9 mouse cellular contexts compared by ENCODE assay signal in the genomic region with DNA sequence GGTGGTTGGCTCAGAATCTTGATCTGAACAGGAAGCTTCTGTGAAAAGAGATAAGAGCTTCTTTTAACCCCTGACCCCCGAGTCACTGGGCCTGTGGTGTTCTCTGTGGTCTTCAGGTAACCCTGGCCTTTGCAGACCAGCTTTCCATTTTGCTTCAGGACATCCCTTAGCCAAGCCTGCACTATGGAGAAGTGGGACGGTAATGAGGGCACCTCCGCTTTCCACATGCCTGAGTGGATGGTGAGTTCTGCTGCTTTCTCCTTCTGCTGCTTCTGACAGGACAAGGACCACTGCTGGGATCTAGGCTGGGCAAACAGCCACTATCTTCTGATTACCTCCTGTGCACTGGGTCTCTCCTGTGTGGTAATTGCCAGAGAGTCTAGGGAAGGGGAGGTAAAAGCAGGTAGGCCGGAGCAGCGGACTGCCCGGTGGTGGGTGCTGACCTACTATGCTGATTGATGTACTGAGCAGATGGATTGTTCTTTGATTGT.
DNase-seq lines count a peak whose midpoint lies in the region; ATAC-seq and TF ChIP-seq lines count a peak whose summit lies in the region.
"Had no signal": no experiment of that assay in that cellular context is flagged by ENCODE, and none has a peak within 500 bp of the region (broad histone marks: within the 10 kb centered on the region; RNA-seq: fewer than 3 reads in every experiment).

No protein-coding gene starts in this region.

- 86% methylated on average over 6 of the region's 6 CpGs for WGBS in heart, embryonic 14.5 days
- WGBS in midbrain, embryonic 11.5 days: 89% methylated on average over 6 of the region's 6 CpGs
- WGBS in midbrain, embryonic 16.5 days: 90% methylated on average over 6 of the region's 6 CpGs
- WGBS in embryonic facial prominence, embryonic 12.5 days: 87% methylated on average over 6 of the region's 6 CpGs
- 69% methylated on average over 6 of the region's 6 CpGs for WGBS in stomach, embryonic 14.5 days
- WGBS in midbrain, embryonic 14.5 days: 94% methylated on average over 6 of the region's 6 CpGs

- no peaks in the 10 kb centered on the region for H3K9me3 ChIP-seq in heart, embryonic 14.5 days (ENCODE audit: control insufficient read depth, low read length)
- no peaks in the 10 kb centered on the region for H3K9me3 ChIP-seq in midbrain, embryonic 11.5 days (ENCODE audit: control insufficient read depth, low read length)
- no peaks in the 10 kb centered on the region for H3K9me3 ChIP-seq in midbrain, embryonic 16.5 days (replicated peaks; ENCODE audit: control insufficient read depth, low read length, poor library complexity, severe bottlenecking)
- H3K9me3 ChIP-seq in embryonic facial prominence, embryonic 12.5 days: no peaks in the 10 kb centered on the region
- no peaks in the 10 kb centered on the region for H3K9me3 ChIP-seq in stomach, embryonic 14.5 days (ENCODE audit: control insufficient read depth, low read depth, low read length)
- H3K9me3 ChIP-seq in midbrain, embryonic 14.5 days (ENCODE audit: control insufficient read depth, low read length): no peaks in the 10 kb centered on the region
- H3K9me3 ChIP-seq: midbrain, embryonic 12.5 days had no signal

- H3K4me3 ChIP-seq in heart, embryonic 14.5 days (ENCODE audit: control insufficient read depth in 1 of 2, insufficient read depth in 1 of 2, low read depth in 1 of 2, low read length in 2 of 2): peak overlapping the region in 1 of 2 experiments; percentile 20; a peak in 1 of 4 replicates
- H3K4me3 ChIP-seq in midbrain, embryonic 11.5 days (ENCODE audit: low read depth, low read length): no peak overlapping the region
- H3K4me3 ChIP-seq in midbrain, embryonic 16.5 days (ENCODE audit: low read depth, low read length): no peak overlapping the region
- no peak overlapping the region for H3K4me3 ChIP-seq in embryonic facial prominence, embryonic 12.5 days
- H3K4me3 ChIP-seq in stomach, embryonic 14.5 days (ENCODE audit: low read depth, low read length): no peak overlapping the region
- H3K4me3 ChIP-seq in left cerebral cortex, adult 2 months: no peak overlapping the region
- no peak overlapping the region for H3K4me3 ChIP-seq in midbrain, embryonic 14.5 days (replicated peaks; ENCODE audit: low read depth, low read length)
- H3K4me3 ChIP-seq: midbrain, embryonic 12.5 days had no signal

- DNase-seq in heart, adult 9 months (ENCODE audit: low spot score in 2 of 2): no peak
- DNase-seq in midbrain, embryonic 11.5 days (ENCODE audit: low spot score, missing footprints): no peak
- no peak for DNase-seq in left cerebral cortex, adult 2 months (ENCODE audit: extremely low spot score in 1 of 2, low spot score in 2 of 2)
- no peak for DNase-seq in midbrain, embryonic 14.5 days

- no peaks in the 10 kb centered on the region for H3K36me3 ChIP-seq in heart, embryonic 14.5 days (ENCODE audit: control insufficient read depth, insufficient read depth, low read length)
- no peaks in the 10 kb centered on the region for H3K36me3 ChIP-seq in midbrain, embryonic 11.5 days (ENCODE audit: control insufficient read depth, insufficient read depth, low read length)
- H3K36me3 ChIP-seq in midbrain, embryonic 16.5 days (ENCODE audit: control insufficient read depth, insufficient read depth, low read length): no peaks in the 10 kb centered on the region
- H3K36me3 ChIP-seq in embryonic facial prominence, embryonic 12.5 days: no peaks in the 10 kb centered on the region
- H3K36me3 ChIP-seq in stomach, embryonic 14.5 days (ENCODE audit: control insufficient read depth, insufficient read depth, low read length): no peaks in the 10 kb centered on the region
- no peaks in the 10 kb centered on the region for H3K36me3 ChIP-seq in midbrain, embryonic 14.5 days (ENCODE audit: control insufficient read depth, insufficient read depth, low read length)
- H3K36me3 ChIP-seq: midbrain, embryonic 12.5 days had no signal

- no peaks in the 10 kb centered on the region for H3K27me3 ChIP-seq in heart, embryonic 14.5 days (ENCODE audit: control insufficient read depth, insufficient read depth, low read length)
- no peaks in the 10 kb centered on the region for H3K27me3 ChIP-seq in midbrain, embryonic 11.5 days (ENCODE audit: control insufficient read depth, insufficient read depth, low read length)
- no peaks in the 10 kb centered on the region for H3K27me3 ChIP-seq in midbrain, embryonic 16.5 days (ENCODE audit: control insufficient read depth, insufficient read depth, low read depth, low read length)
- no peaks in the 10 kb centered on the region for H3K27me3 ChIP-seq in embryonic facial prominence, embryonic 12.5 days
- no peaks in the 10 kb centered on the region for H3K27me3 ChIP-seq in stomach, embryonic 14.5 days (ENCODE audit: control insufficient read depth, insufficient read depth, low read length)
- no peaks in the 10 kb centered on the region for H3K27me3 ChIP-seq in midbrain, embryonic 14.5 days (ENCODE audit: control insufficient read depth, insufficient read depth, low read length)
- H3K27me3 ChIP-seq: midbrain, embryonic 12.5 days had no signal

- TF ChIP-seq CTCF in left cerebral cortex, adult 2 months (IDR thresholded peaks at IDR 0.05): no peak

- intact Hi-C loops in left cerebral cortex, adult 2 months (cut with DNase I): loop anchor here (2.0 to 5.0 kb wide), 4 partner anchors 93 to 357 kb away; no protein-coding TSS in a partner anchor

- ATAC-seq in heart, embryonic 14.5 days (ENCODE audit: insufficient number of reproducible peaks, insufficient read depth, low FRiP score, low read depth): no peak
- no peak for ATAC-seq in midbrain, embryonic 11.5 days (ENCODE audit: low FRiP score)
- ATAC-seq in midbrain, embryonic 16.5 days: no peak
- no peak for ATAC-seq in embryonic facial prominence, embryonic 12.5 days (ENCODE audit: insufficient number of reproducible peaks, insufficient read depth, low FRiP score, low TSS enrichment)
- ATAC-seq in stomach, embryonic 14.5 days (ENCODE audit: insufficient number of reproducible peaks, insufficient read depth, low FRiP score, low read depth): no peak
- no peak for ATAC-seq in midbrain, embryonic 14.5 days (ENCODE audit: low FRiP score, low TSS enrichment)

- H3K4me1 ChIP-seq in heart, embryonic 14.5 days (ENCODE audit: control insufficient read depth in 2 of 2, insufficient read depth in 2 of 2, low read length in 2 of 2): peaks cover 12 to 22% of the 10 kb centered on the region in 2 experiments
- peaks cover 2% of the 10 kb centered on the region; the same call in 1 of the 2 replicates for H3K4me1 ChIP-seq in midbrain, embryonic 11.5 days (ENCODE audit: control insufficient read depth, insufficient read depth, low read length)
- peaks cover 3% of the 10 kb centered on the region; the same call in 1 of the 2 replicates for H3K4me1 ChIP-seq in midbrain, embryonic 16.5 days (ENCODE audit: control insufficient read depth, insufficient read depth, low read length)
- 0 out of 2 replicates have a peak, but pooled peaks cover 6% of the 10 kb centered on the region for H3K4me1 ChIP-seq in embryonic facial prominence, embryonic 12.5 days
- peaks cover 3% of the 10 kb centered on the region; the same call in 1 of the 2 replicates for H3K4me1 ChIP-seq in stomach, embryonic 14.5 days (ENCODE audit: control insufficient read depth, insufficient read depth, low read length)
- no peaks in the 10 kb centered on the region for H3K4me1 ChIP-seq in midbrain, embryonic 14.5 days (ENCODE audit: control insufficient read depth, insufficient read depth, low read length)

- H3K27ac ChIP-seq in heart, embryonic 14.5 days (replicated peaks in 1 of 2; ENCODE audit: control insufficient read depth in 1 of 2, insufficient read depth in 1 of 2, low read depth in 2 of 2, low read length in 2 of 2): peak overlapping the region in 1 of 2 experiments; percentile 16; a peak in 1 of 4 replicates
- no peak overlapping the region for H3K27ac ChIP-seq in midbrain, embryonic 11.5 days (ENCODE audit: low read depth, low read length)
- no peak overlapping the region for H3K27ac ChIP-seq in midbrain, embryonic 16.5 days (ENCODE audit: low read length)
- peak overlapping the region; percentile 50; the same call in 1 of the 2 replicates for H3K27ac ChIP-seq in embryonic facial prominence, embryonic 12.5 days
- H3K27ac ChIP-seq in stomach, embryonic 14.5 days (ENCODE audit: low read length): peak overlapping the region; percentile 49; the same call in 1 of the 2 replicates
- H3K27ac ChIP-seq in left cerebral cortex, adult 2 months: no peak overlapping the region
- H3K27ac ChIP-seq in midbrain, embryonic 14.5 days (replicated peaks; ENCODE audit: low read depth, low read length): no peak overlapping the region
- H3K27ac ChIP-seq: midbrain, embryonic 12.5 days had no signal

- peak overlapping the region; percentile 59 for H3K4me2 ChIP-seq in heart, embryonic 14.5 days (ENCODE audit: low read length)
- H3K4me2 ChIP-seq in midbrain, embryonic 11.5 days: no peak overlapping the region
- no peak overlapping the region for H3K4me2 ChIP-seq in midbrain, embryonic 16.5 days (ENCODE audit: low read length)
- H3K4me2 ChIP-seq in embryonic facial prominence, embryonic 12.5 days (replicated peaks): peak overlapping the region; percentile 42; the same call in 1 of the 2 replicates
- peak overlapping the region; percentile 33 for H3K4me2 ChIP-seq in stomach, embryonic 14.5 days (replicated peaks; ENCODE audit: low read depth, low read length)
- no peak overlapping the region for H3K4me2 ChIP-seq in midbrain, embryonic 14.5 days (ENCODE audit: low read length)
- H3K4me2 ChIP-seq: midbrain, embryonic 12.5 days had no signal

- peak overlapping the region; percentile 60 for H3K9ac ChIP-seq in heart, embryonic 14.5 days (ENCODE audit: low read length)
- 0 out of 2 replicates have a peak overlapping the region, but pooled peaks have one; percentile 16 for H3K9ac ChIP-seq in midbrain, embryonic 11.5 days (ENCODE audit: low read length)
- no peak overlapping the region for H3K9ac ChIP-seq in midbrain, embryonic 16.5 days (ENCODE audit: low read depth, low read length)
- peak overlapping the region; percentile 15; the same call in 1 of the 2 replicates for H3K9ac ChIP-seq in embryonic facial prominence, embryonic 12.5 days
- no peak overlapping the region for H3K9ac ChIP-seq in stomach, embryonic 14.5 days (replicated peaks; ENCODE audit: low read depth, low read length)
- H3K9ac ChIP-seq in midbrain, embryonic 14.5 days (replicated peaks; ENCODE audit: low read length): no peak overlapping the region
- H3K9ac ChIP-seq: midbrain, embryonic 12.5 days had no signal

Comparison
In these comparisons a context has a peak if more than half of its experiments do, and no peak if none do; other contexts are left out.
1. H3K9ac ChIP-seq: peak in heart, embryonic 14.5 days (single experiment), midbrain, embryonic 11.5 days (single experiment) and embryonic facial prominence, embryonic 12.5 days (single experiment); none in midbrain, embryonic 16.5 days (single experiment), stomach, embryonic 14.5 days (single experiment) and midbrain, embryonic 14.5 days (single experiment).
2. H3K27ac ChIP-seq: peak in embryonic facial prominence, embryonic 12.5 days (single experiment) and stomach, embryonic 14.5 days (single experiment); none in midbrain, embryonic 11.5 days (single experiment), midbrain, embryonic 16.5 days (single experiment), left cerebral cortex, adult 2 months (single experiment) and midbrain, embryonic 14.5 days (single experiment).
3. H3K4me2 ChIP-seq: peak in heart, embryonic 14.5 days (single experiment), embryonic facial prominence, embryonic 12.5 days (single experiment) and stomach, embryonic 14.5 days (single experiment); none in midbrain, embryonic 11.5 days (single experiment), midbrain, embryonic 16.5 days (single experiment) and midbrain, embryonic 14.5 days (single experiment).